Mouse (Mus musculus) CH12.LX (cell line): ENCODE results near the gene Mrpl16. TPM values are rescaled to one million over a fixed set of nuclear protein-coding genes. Genes with fewer than 3 reads are reported as not detected.
A peak's percentile ranks its signal among the peaks of the same experiment; 100 is the strongest.

Source experiments
- DNase-seq: peaks from one replicate; pipeline ENCODE4 v3.0.0-alpha.2; 2013; ENCODE audit errors: extremely low read depth
- H3K27ac ChIP-seq: 2 replicates; pipeline ENCODE4 v1.5.1; 2012; ENCODE audit warnings: low read depth, mild to moderate bottlenecking, control low read depth, moderate library complexity; ENCODE audit not compliant: insufficient read depth
- H3K27me3 ChIP-seq: replicated peaks from 2 replicates; pipeline ENCODE3; 2012; ENCODE audit warnings: inconsistent platforms
- H3K36me3 ChIP-seq, 2 experiments: replicated peaks in 1 of 2; 2 replicates each; pipeline versions ENCODE3 to v1.6.1; 2012; ENCODE audit warnings: inconsistent platforms in 1 of 2, low read length in 1 of 2, mild to moderate bottlenecking in 1 of 2, mixed read lengths in 1 of 2, moderate library complexity in 1 of 2; ENCODE audit not compliant: control insufficient read depth in 1 of 2, insufficient read depth in 1 of 2
- H3K4me1 ChIP-seq, 2 experiments: 2 replicates each; pipeline ENCODE4 v1.6.1; 2012; ENCODE audit warnings: inconsistent platforms in 1 of 2, moderate library complexity in 1 of 2; ENCODE audit not compliant: insufficient read depth in 2 of 2, control insufficient read depth in 1 of 2
- H3K4me2 ChIP-seq: 2 replicates; pipeline ENCODE4 v1.6.1; 2012; ENCODE audit warnings: low read depth, mild to moderate bottlenecking, control low read depth; ENCODE audit not compliant: poor library complexity, insufficient read depth, severe bottlenecking
- H3K4me3 ChIP-seq, 3 experiments: fragments of 150-350 bp in 1 of 3; sonication (generic) in 1 of 3; replicated peaks in 1 of 3; 2 replicates each; pipeline versions ENCODE3 to v1.5.1; 2011 to 2012; ENCODE audit warnings: low read depth in 2 of 3, low read length in 2 of 3, mild to moderate bottlenecking in 2 of 3, moderate library complexity in 2 of 3, control low read depth in 1 of 3, improper control_type of control experiment in 1 of 3, inconsistent platforms in 1 of 3, mixed read lengths in 1 of 3; ENCODE audit not compliant: poor library complexity in 1 of 3
- H3K79me2 ChIP-seq: replicated peaks from 2 replicates; pipeline ENCODE4 v1.6.1; 2012; ENCODE audit warnings: mild to moderate bottlenecking, moderate library complexity; ENCODE audit not compliant: control insufficient read depth, poor library complexity, insufficient read depth, severe bottlenecking; ENCODE audit errors: extremely low read depth
- H3K9ac ChIP-seq: 2 replicates; pipeline ENCODE4 v1.6.1; 2012; ENCODE audit warnings: low read depth, mild to moderate bottlenecking, control low read depth, moderate library complexity; ENCODE audit not compliant: insufficient read depth
- H3K9me3 ChIP-seq: replicated peaks from 2 replicates; pipeline ENCODE3; 2012; ENCODE audit warnings: low read length, inconsistent platforms, mixed read lengths
- BHLHE40 ChIP-seq: IDR thresholded peaks from 2 replicates; pipeline ENCODE4 v1.6.1; 2011; ENCODE audit warnings: mild to moderate bottlenecking, low read depth, low read length, improper control_type of control experiment
- GABPA ChIP-seq: IDR thresholded peaks from 2 replicates; pipeline ENCODE4 v1.6.1; 2012; ENCODE audit warnings: low read depth, low read length, improper control_type of control experiment, inconsistent platforms; ENCODE audit not compliant: insufficient replicate concordance
- HCFC1 ChIP-seq: IDR thresholded peaks from 2 replicates; pipeline ENCODE4 v1.6.1; 2012; ENCODE audit warnings: low read depth, mild to moderate bottlenecking, inconsistent platforms, low read length, improper control_type of control experiment
- MAFK ChIP-seq: IDR thresholded peaks from 2 replicates; pipeline ENCODE4 v1.6.1; 2011; ENCODE audit warnings: low read length, improper control_type of control experiment; ENCODE audit not compliant: insufficient replicate concordance
- MYC ChIP-seq: IDR thresholded peaks from 2 replicates; pipeline ENCODE4 v1.6.1; 2011; ENCODE audit warnings: low read depth, mild to moderate bottlenecking, improper control_type of control experiment, low read length
- PAX5 ChIP-seq: IDR thresholded peaks from 2 replicates; pipeline ENCODE4 v1.6.1; 2012; ENCODE audit warnings: low read length, inconsistent platforms, mixed read lengths
- POLR2A ChIP-seq: IDR thresholded peaks from 2 replicates; pipeline ENCODE4 v1.6.1; 2011; ENCODE audit warnings: low read depth, mild to moderate bottlenecking, improper control_type of control experiment, low read length
- POLR2AphosphoS2 ChIP-seq: IDR thresholded peaks from 2 replicates; pipeline ENCODE4 v1.6.1; 2011; ENCODE audit warnings: low read depth, low read length, improper control_type of control experiment
- SMC3 ChIP-seq: IDR thresholded peaks from 2 replicates; pipeline ENCODE4 v1.6.1; 2011; ENCODE audit warnings: low read depth, low read length, improper control_type of control experiment
- TBP ChIP-seq: conservative IDR thresholded peaks from 2 replicates; pipeline ENCODE4 v1.6.1; 2011; ENCODE audit warnings: low read depth, low read length, improper control_type of control experiment
- TCF12 ChIP-seq: IDR thresholded peaks from 2 replicates; pipeline ENCODE4 v1.6.1; 2014; ENCODE audit warnings: low read depth, mild to moderate bottlenecking, inconsistent platforms, low read length, improper control_type of control experiment
- UBTF ChIP-seq: IDR thresholded peaks from 2 replicates; pipeline ENCODE4 v1.6.1; 2012; ENCODE audit warnings: low read depth, mild to moderate bottlenecking, inconsistent platforms, low read length, improper control_type of control experiment, moderate library complexity
- USF2 ChIP-seq: conservative IDR thresholded peaks from 2 replicates; pipeline ENCODE4 v1.6.1; 2011; ENCODE audit warnings: low read depth, low read length, improper control_type of control experiment
- ZKSCAN1 ChIP-seq: IDR thresholded peaks from 2 replicates; pipeline ENCODE4 v1.6.1; 2012; ENCODE audit warnings: low read depth, inconsistent platforms, low read length, improper control_type of control experiment, borderline replicate concordance
- ZMIZ1 ChIP-seq: IDR thresholded peaks from 2 replicates; pipeline ENCODE4 v1.6.1; 2012; ENCODE audit warnings: low read depth, mild to moderate bottlenecking, inconsistent platforms, low read length, improper control_type of control experiment
- ZNF384 ChIP-seq: IDR thresholded peaks from 2 replicates; pipeline ENCODE4 v1.6.1; 2012; ENCODE audit warnings: low read depth, low read length, improper control_type of control experiment, inconsistent platforms
- dilution Hi-C: fragments of 300-500 bp; cut with MboI; formaldehyde crosslinking; loops from 2 replicates; pipeline ENCODE4 v1.14.3; 2020; ENCODE audit warnings: low sequenced_read_pairs; ENCODE audit not compliant: extremely low pct_unique_long_range_greater_than_20kb, extremely low pct_ligation_motif_present
- in situ Hi-C: fragments of 300-500 bp; cut with MboI; formaldehyde crosslinking; loops from 3 replicates; pipeline ENCODE4 v1.14.3; 2019; ENCODE audit warnings: low sequenced_read_pairs, low pct_ligation_motif_present, low pct_unique_long_range_greater_than_20kb, mixed read lengths
- polyA plus RNA-seq: library from polyadenylated mRNA; unstranded; fragments of >175 nt; gene quantifications from 2 replicates; pipeline ENCODE4 v1.2.1, GENCODE M21; 2012; ENCODE audit warnings: low read depth; ENCODE audit not compliant: insufficient read length
- total RNA-seq, 2 experiments: library from RNA; depleted of rRNA; stranded (reverse); fragments of 300-350 nt in 1 of 2; fragments of >200 nt in 1 of 2; gene quantifications; 2 replicates each; pipeline ENCODE4 v1.2.3; 2012 to 2014

Mrpl16 gene
- total and polyA plus RNA-seq, 3 experiments: 61.8 to 77.3 (median 72.8) TPM

DNA sequence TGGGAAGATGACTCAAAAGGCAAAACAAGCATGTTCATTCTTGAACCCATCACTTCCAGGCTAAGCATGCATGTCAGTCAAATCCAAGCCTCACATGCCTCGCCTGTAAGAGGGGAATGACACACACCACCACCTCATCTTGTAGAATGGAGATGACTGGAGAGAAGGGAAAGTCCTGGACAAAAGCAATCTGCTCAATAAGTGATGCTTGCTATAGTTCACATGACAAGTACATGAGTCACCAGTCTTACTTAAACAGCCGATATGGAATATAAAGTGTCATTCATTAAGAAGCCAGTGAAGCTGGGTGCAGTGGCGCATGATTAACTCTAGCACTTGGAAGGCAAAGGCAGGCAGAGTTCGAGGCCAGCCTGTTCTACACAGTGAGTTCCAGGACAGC is 42.9 kb downstream of the Mrpl16 start:
- dilution Hi-C loops: no loop called here
- Histone ChIP-seq H3K79me2 (no peaks in the 10 kb centered on the region), H3K27me3 (peaks cover 28% of the 10 kb centered on the region), H3K36me3 (no peaks in the 10 kb centered on the region), H3K27ac (no peak overlapping the region), H3K9me3 (no peaks in the 10 kb centered on the region), H3K4me3 (no peak overlapping the region), H3K4me1 (no peaks in the 10 kb centered on the region), H3K9ac (no peak overlapping the region), H3K4me2 (no peak overlapping the region)
- 0 out of 2 replicates have a peak, but pooled peaks have one; percentile 30 for TF ChIP-seq BHLHE40
- no peak for TF ChIP-seq POLR2A
- peak; percentile 1 for DNase-seq
- in situ Hi-C loops: no loop called here

DNA sequence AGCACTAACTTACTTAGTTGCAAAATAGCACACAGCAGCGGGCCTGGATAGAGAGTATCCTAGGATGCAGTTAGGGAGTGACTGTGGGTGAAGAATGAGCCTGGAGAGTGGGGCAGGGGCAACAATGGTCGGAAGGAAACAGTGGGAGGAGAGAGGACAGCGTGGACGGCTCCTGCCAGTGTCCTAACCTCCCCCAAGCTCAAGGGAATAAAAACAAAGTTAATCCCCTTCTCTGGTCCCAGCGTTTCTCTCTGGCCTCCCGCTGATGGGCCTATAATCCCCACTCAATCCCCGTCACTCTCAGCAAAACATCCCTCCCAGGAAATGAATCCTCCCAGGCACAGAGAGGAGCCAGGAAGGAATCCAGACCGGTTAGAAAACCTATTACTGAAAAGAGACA is 43.5 kb downstream of the Mrpl16 start:
- no peak overlapping the region for H3K9ac ChIP-seq
- H3K36me3 ChIP-seq: no peaks in the 10 kb centered on the region
- H3K4me2 ChIP-seq: no peak overlapping the region
- no peak overlapping the region for H3K4me3 ChIP-seq
- in situ Hi-C loops: no loop called here
- TF ChIP-seq GABPA: no peak
- TF ChIP-seq SMC3: no peak
- no peak for TF ChIP-seq ZKSCAN1
- TF ChIP-seq TCF12: no peak
- TF ChIP-seq MAFK: no peak
- TF ChIP-seq UBTF: no peak
- no peak for TF ChIP-seq ZNF384
- no peak for TF ChIP-seq ZMIZ1
- TF ChIP-seq MYC: no peak
- no peak for TF ChIP-seq HCFC1
- no peak for TF ChIP-seq PAX5
- TF ChIP-seq POLR2AphosphoS2: no peak
- TF ChIP-seq TBP: no peak
- no peaks in the 10 kb centered on the region for H3K9me3 ChIP-seq
- no peak for DNase-seq
- no peaks in the 10 kb centered on the region for H3K79me2 ChIP-seq
- dilution Hi-C loops: no loop called here
- peaks cover 33% of the 10 kb centered on the region for H3K27me3 ChIP-seq
- no peaks in the 10 kb centered on the region; a peak in 1 of 4 replicates for H3K4me1 ChIP-seq
- H3K27ac ChIP-seq: no peak overlapping the region

DNA sequence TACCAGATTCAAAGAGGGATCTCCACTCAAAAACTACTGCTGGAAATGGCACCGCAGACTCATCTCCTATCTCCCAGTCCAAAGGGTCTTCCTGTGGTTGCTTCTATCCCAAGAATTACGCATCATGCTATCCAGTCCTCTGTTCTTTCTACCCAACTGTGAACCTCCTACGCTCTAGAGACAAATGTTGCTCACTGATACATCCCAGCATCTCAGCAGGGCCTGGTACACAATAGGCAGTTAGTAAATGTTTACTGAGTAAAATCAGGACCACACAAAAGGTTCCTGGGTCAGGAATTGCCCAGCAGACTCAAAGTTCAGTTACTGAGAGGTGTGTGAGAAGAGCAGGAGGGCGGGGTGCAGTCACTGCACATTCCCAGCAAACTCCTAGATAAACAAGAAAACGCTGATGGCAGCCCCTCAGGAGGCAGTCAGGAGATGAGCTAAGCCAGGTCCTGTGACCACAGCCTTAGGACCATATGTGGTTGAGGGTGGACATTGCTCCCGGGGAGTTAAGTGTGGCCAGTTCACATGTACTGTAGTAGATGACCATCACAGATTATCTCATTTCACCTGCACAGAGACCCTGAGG is 44.6 kb downstream of the Mrpl16 start:
- Histone ChIP-seq H3K27ac (no peak overlapping the region), H3K36me3 (no peaks in the 10 kb centered on the region), H3K9me3 (no peaks in the 10 kb centered on the region), H3K4me1 (peaks cover 0 to 9% of the 10 kb centered on the region in 2 experiments; a peak in 1 of 4 replicates), H3K27me3 (peaks cover 45% of the 10 kb centered on the region), H3K4me2 (no peak overlapping the region), H3K9ac (no peak overlapping the region), H3K4me3 (no peak overlapping the region), H3K79me2 (no peaks in the 10 kb centered on the region)
- TF ChIP-seq PAX5: no peak
- TF ChIP-seq USF2: no peak
- dilution Hi-C loops (no loop called here), in situ Hi-C loops (no loop called here)
- DNase-seq: no peak
